Mouse (Mus musculus): ENCODE data around the gene Tlx1. TPM values are rescaled to one million over a fixed set of nuclear protein-coding genes. Genes with fewer than 3 reads are reported as not detected.

Tlx1 gene
- polyA plus RNA-seq, 2 experiments: 0.01 TPM; not detected in 1

- Histone ChIP-seq H3K4me3 (ENCODE audit: insufficient read depth in 1 of 2, low read depth in 2 of 2, low read length in 2 of 2) (no peak overlapping the region), H3K9ac (replicated peaks) (no peak overlapping the region), H3K36me3 (replicated peaks; ENCODE audit: control insufficient read depth, insufficient read depth, low read depth) (no peaks in the 10 kb centered on the region), H3K4me2 (ENCODE audit: low read depth) (no peak overlapping the region), H3K9me3 (ENCODE audit: control insufficient read depth, low read length) (no peaks in the 10 kb centered on the region), H3K27ac (no peak overlapping the region), H3K27me3 (ENCODE audit: control insufficient read depth, insufficient read depth, low read length) (peaks cover 94% of the 10 kb centered on the region), H3K4me1 (replicated peaks; ENCODE audit: control insufficient read depth in 2 of 2, insufficient read depth in 2 of 2, low read length in 1 of 2) (no peaks in the 10 kb centered on the region)
- no peak for ATAC-seq (ENCODE audit: insufficient read depth)
- 7% methylated on average over 4 of the region's 4 CpGs for WGBS (ENCODE audit: insufficient replicate concordance)
- TF ChIP-seq CTCF (IDR thresholded peaks at IDR 0.05; ENCODE audit: low read depth): no peak
- TF ChIP-seq EP300 (IDR thresholded peaks at IDR 0.05; ENCODE audit: low read depth): no peak
- no peak for DNase-seq (ENCODE audit: low read depth in 3 of 3, low spot score in 3 of 3)
Observed at GRCm38 (mm10) chr19:45158201-45158600, 7.7 kb downstream of the Tlx1 start.

- ATAC-seq (ENCODE audit: insufficient read depth): no peak
- TF ChIP-seq CTCF (IDR thresholded peaks at IDR 0.05; ENCODE audit: low read depth) (no peak), EP300 (IDR thresholded peaks at IDR 0.05; ENCODE audit: low read depth) (no peak)
- no peaks in the 10 kb centered on the region for H3K36me3 ChIP-seq (replicated peaks; ENCODE audit: control insufficient read depth, insufficient read depth, low read depth)
- H3K4me1 ChIP-seq (replicated peaks; ENCODE audit: control insufficient read depth in 2 of 2, insufficient read depth in 2 of 2, low read length in 1 of 2): no peaks in the 10 kb centered on the region
- no peak overlapping the region for H3K9ac ChIP-seq (replicated peaks)
- no peak for DNase-seq (ENCODE audit: low read depth in 3 of 3, low spot score in 3 of 3)
- H3K9me3 ChIP-seq (ENCODE audit: control insufficient read depth, low read length): no peaks in the 10 kb centered on the region
- 3% methylated on average over 20 of the region's 20 CpGs for WGBS (ENCODE audit: insufficient replicate concordance)
- H3K4me3 ChIP-seq (ENCODE audit: insufficient read depth in 1 of 2, low read depth in 2 of 2, low read length in 2 of 2): no peak overlapping the region
- H3K27me3 ChIP-seq (ENCODE audit: control insufficient read depth, insufficient read depth, low read length): peaks cover 93% of the 10 kb centered on the region
- no peak overlapping the region for H3K4me2 ChIP-seq (ENCODE audit: low read depth)
- no peak overlapping the region for H3K27ac ChIP-seq
Observed at GRCm38 (mm10) chr19:45158896-45159295, 8.4 kb downstream of the Tlx1 start.

GRCm38 (mm10) chr19:45159491-45159890, 9.0 kb downstream of the Tlx1 start:
- WGBS (ENCODE audit: insufficient replicate concordance): 8% methylated on average over 5 of the region's 5 CpGs
- TF ChIP-seq CTCF (IDR thresholded peaks at IDR 0.05; ENCODE audit: low read depth) (no peak), EP300 (IDR thresholded peaks at IDR 0.05; ENCODE audit: low read depth) (no peak)
- Histone ChIP-seq H3K4me1 (replicated peaks; ENCODE audit: control insufficient read depth in 2 of 2, insufficient read depth in 2 of 2, low read length in 1 of 2) (no peaks in the 10 kb centered on the region), H3K36me3 (replicated peaks; ENCODE audit: control insufficient read depth, insufficient read depth, low read depth) (no peaks in the 10 kb centered on the region), H3K4me2 (ENCODE audit: low read depth) (no peak overlapping the region), H3K9me3 (ENCODE audit: control insufficient read depth, low read length) (no peaks in the 10 kb centered on the region), H3K27ac (no peak overlapping the region), H3K27me3 (ENCODE audit: control insufficient read depth, insufficient read depth, low read length) (peaks cover 89% of the 10 kb centered on the region), H3K4me3 (ENCODE audit: insufficient read depth in 1 of 2, low read depth in 2 of 2, low read length in 2 of 2) (no peak overlapping the region), H3K9ac (replicated peaks) (no peak overlapping the region)
- DNase-seq (ENCODE audit: low read depth in 3 of 3, low spot score in 3 of 3) (no peak), ATAC-seq (ENCODE audit: insufficient read depth) (no peak)

- Histone ChIP-seq H3K9ac (replicated peaks) (no peak overlapping the region), H3K27me3 (ENCODE audit: control insufficient read depth, insufficient read depth, low read length) (peaks cover 84% of the 10 kb centered on the region), H3K27ac (no peak overlapping the region), H3K4me1 (replicated peaks; ENCODE audit: control insufficient read depth in 2 of 2, insufficient read depth in 2 of 2, low read length in 1 of 2) (no peaks in the 10 kb centered on the region), H3K4me3 (ENCODE audit: insufficient read depth in 1 of 2, low read depth in 2 of 2, low read length in 2 of 2) (no peak overlapping the region), H3K9me3 (ENCODE audit: control insufficient read depth, low read length) (no peaks in the 10 kb centered on the region), H3K4me2 (ENCODE audit: low read depth) (no peak overlapping the region), H3K36me3 (replicated peaks; ENCODE audit: control insufficient read depth, insufficient read depth, low read depth) (no peaks in the 10 kb centered on the region)
- no peak for TF ChIP-seq EP300 (IDR thresholded peaks at IDR 0.05; ENCODE audit: low read depth)
- no peak for TF ChIP-seq CTCF (IDR thresholded peaks at IDR 0.05; ENCODE audit: low read depth)
- 6% methylated on average over 5 of the region's 5 CpGs for WGBS (ENCODE audit: insufficient replicate concordance)
- DNase-seq (ENCODE audit: low read depth in 3 of 3, low spot score in 3 of 3) (no peak), ATAC-seq (ENCODE audit: insufficient read depth) (no peak)
Observed at GRCm38 (mm10) chr19:45159991-45160390, 9.5 kb downstream of the Tlx1 start.

GRCm38 (mm10) chr19:45160523-45160922, 10.0 kb downstream of the Tlx1 start:
- H3K9ac ChIP-seq (replicated peaks): no peak overlapping the region
- ATAC-seq (ENCODE audit: insufficient read depth) (no peak), DNase-seq (ENCODE audit: low read depth in 3 of 3, low spot score in 3 of 3) (no peak)
- H3K4me1 ChIP-seq (replicated peaks; ENCODE audit: control insufficient read depth in 2 of 2, insufficient read depth in 2 of 2, low read length in 1 of 2): no peaks in the 10 kb centered on the region
- H3K27ac ChIP-seq: no peak overlapping the region
- H3K27me3 ChIP-seq (ENCODE audit: control insufficient read depth, insufficient read depth, low read length): peaks cover 79% of the 10 kb centered on the region
- no peak overlapping the region for H3K4me3 ChIP-seq (ENCODE audit: insufficient read depth in 1 of 2, low read depth in 2 of 2, low read length in 2 of 2)
- TF ChIP-seq EP300 (IDR thresholded peaks at IDR 0.05; ENCODE audit: low read depth) (no peak), CTCF (IDR thresholded peaks at IDR 0.05; ENCODE audit: low read depth) (no peak)
- no peaks in the 10 kb centered on the region for H3K9me3 ChIP-seq (ENCODE audit: control insufficient read depth, low read length)
- WGBS (ENCODE audit: insufficient replicate concordance): 3% methylated on average over 5 of the region's 5 CpGs
- H3K4me2 ChIP-seq (ENCODE audit: low read depth): peak overlapping the region; percentile 39
- no peaks in the 10 kb centered on the region for H3K36me3 ChIP-seq (replicated peaks; ENCODE audit: control insufficient read depth, insufficient read depth, low read depth)

Measured in liver, embryonic 14.5 days (tissue).